Mouse (Mus musculus) gonadal fat pad, adult 2 months (tissue): ENCODE data around the gene Olfr194. TPM values are rescaled to one million over a fixed set of nuclear protein-coding genes. Genes with fewer than 3 reads are reported as not detected.
"Not testable (repeated sequence)": the region's sequence is repeated elsewhere in the genome, so short reads cannot be mapped to it uniquely, and the experiment has no call there.

Source experiments
- DNase-seq: peaks from one replicate; pipeline ENCODE4 v3.0.0-alpha.2; 2012; ENCODE audit warnings: low read depth
- polyA plus RNA-seq: library from polyadenylated mRNA; depleted of rRNA; stranded (reverse); fragments of >200 nt; gene quantifications from 2 replicates; pipeline ENCODE4 v1.2.3, GENCODE M21; 2012; rRNA removed

The Olfr194 gene
- not detected in 2 replicates for polyA plus RNA-seq

- DNase-seq: no peak
Measured at GRCm38 (mm10) chr16:59120969-59121368, at the start of gene Olfr194. Olfr194 (minus strand) TSS chr16:59121069.

GRCm38 (mm10) chr16:59170354-59170753 is 49.5 kb upstream of the Olfr194 start, which contains the start of gene Olfr196:
Olfr196 (minus strand) TSS chr16:59170454.
- no peak for DNase-seq

- DNase-seq: no peak
Measured at GRCm38 (mm10) chr16:59151996-59152395, 31.1 kb upstream of the Olfr194 start.

GRCm38 (mm10) chr16:59146746-59147145 is 25.9 kb upstream of the Olfr194 start, which contains the start of gene Olfr195:
Olfr195 (plus strand) TSS chr16:59147046.
- DNase-seq: no peak

GRCm38 (mm10) chr16:59141105-59141504 is 20.2 kb upstream of the Olfr194 start:
- no peak for DNase-seq

- no peak for DNase-seq
Measured at GRCm38 (mm10) chr16:59130740-59131139, 9.9 kb upstream of the Olfr194 start.

GRCm38 (mm10) chr16:59111781-59112180 is 9.1 kb downstream of the Olfr194 start, which contains the start of gene Olfr193:
Olfr193 (minus strand) TSS chr16:59111881.
- no peak for DNase-seq

GRCm38 (mm10) chr16:59108522-59108921 is 12.3 kb downstream of the Olfr194 start:
- not testable (repeated sequence) for DNase-seq

- DNase-seq: no peak
Measured at GRCm38 (mm10) chr16:59105312-59105711, 15.6 kb downstream of the Olfr194 start.

- not testable (repeated sequence) for DNase-seq
Measured at GRCm38 (mm10) chr16:59089722-59090121, 31.1 kb downstream of the Olfr194 start, which contains the start of gene Olfr191. Olfr191 (minus strand) TSS chr16:59089822.

GRCm38 (mm10) chr16:59081113-59081512 is 39.8 kb downstream of the Olfr194 start:
- not testable (repeated sequence) for DNase-seq

- no peak for DNase-seq
Measured at GRCm38 (mm10) chr16:59077905-59078304, 43.0 kb downstream of the Olfr194 start, which contains the start of gene Olfr190. Olfr190 (minus strand) TSS chr16:59078005.

- no peak for DNase-seq
Measured at GRCm38 (mm10) chr16:59073520-59073919, 47.3 kb downstream of the Olfr194 start.

- no peak for DNase-seq
Measured at GRCm38 (mm10) chr16:59071755-59072154, 49.1 kb downstream of the Olfr194 start.

Other genes starting within 250 kb of the Olfr194 start
- not detected in 2 replicates for gene Olfr177, start 246.3 kb downstream of the Olfr194 start, polyA plus RNA-seq
- not detected in 2 replicates for gene Olfr178, start 229.0 kb downstream of the Olfr194 start, polyA plus RNA-seq
- not detected in 2 replicates for gene Olfr181, start 192.3 kb downstream of the Olfr194 start, polyA plus RNA-seq
- not detected in 2 replicates for gene Olfr180, start 191.7 kb downstream of the Olfr194 start, polyA plus RNA-seq
- not detected in 2 replicates for gene Olfr183, start 125.7 kb downstream of the Olfr194 start, polyA plus RNA-seq
- not detected in 2 replicates for gene Olfr186, start 90.8 kb downstream of the Olfr194 start, polyA plus RNA-seq
- not detected in 2 replicates for gene Olfr187, start 81.3 kb downstream of the Olfr194 start, polyA plus RNA-seq
- not detected in 2 replicates for gene Olfr190, start 43.1 kb downstream of the Olfr194 start, polyA plus RNA-seq
- gene Olfr191, start 31.2 kb downstream of the Olfr194 start, polyA plus RNA-seq: not detected in 2 replicates
- not detected in 2 replicates for gene Olfr193, start 9.2 kb downstream of the Olfr194 start, polyA plus RNA-seq
- not detected in 2 replicates for gene Olfr195, start 26.0 kb upstream of the Olfr194 start, polyA plus RNA-seq
- gene Olfr196, start 49.4 kb upstream of the Olfr194 start, polyA plus RNA-seq: not detected in 2 replicates
- gene Olfr198, start 82.5 kb upstream of the Olfr194 start, polyA plus RNA-seq: not detected in 2 replicates
- gene Olfr199, start 98.7 kb upstream of the Olfr194 start, polyA plus RNA-seq: not detected in 2 replicates
- not detected in 2 replicates for gene Olfr201, start 151.6 kb upstream of the Olfr194 start, polyA plus RNA-seq
- not detected in 2 replicates for gene Olfr202, start 165.7 kb upstream of the Olfr194 start, polyA plus RNA-seq
- not detected in 2 replicates for gene Olfr203, start 177.8 kb upstream of the Olfr194 start, polyA plus RNA-seq
- not detected in 2 replicates for gene Olfr204, start 197.2 kb upstream of the Olfr194 start, polyA plus RNA-seq
- gene Olfr205, start 210.1 kb upstream of the Olfr194 start, polyA plus RNA-seq: not detected in 2 replicates
- not detected in 2 replicates for gene Olfr206, start 228.2 kb upstream of the Olfr194 start, polyA plus RNA-seq
- gene Olfr209, start 242.9 kb upstream of the Olfr194 start, polyA plus RNA-seq: not detected in 2 replicates